Mouse (Mus musculus) lung, adult 2 months (tissue): Measurements from ENCODE around the gene Vps13d. TPM values are rescaled to one million over a fixed set of nuclear protein-coding genes. Genes with fewer than 3 reads are reported as not detected.
A peak's percentile ranks its signal among the peaks of the same experiment; 100 is the strongest.

ENCODE experiments used
- DNase-seq: peaks from one replicate; pipeline ENCODE4 v3.0.0; 2022
- H3K4me1 ChIP-seq: fragments of 200-500 bp; 2 replicates; pipeline ENCODE4 v1.6.1; 2011; ENCODE audit warnings: low read length; ENCODE audit not compliant: control insufficient read depth, insufficient read depth
- H3K4me3 ChIP-seq: fragments of 200-500 bp; replicated peaks from 2 replicates; pipeline ENCODE3; 2011; ENCODE audit warnings: low read depth, mild to moderate bottlenecking, control low read depth, low read length; ENCODE audit errors: extremely low read depth
- CTCF ChIP-seq: fragments of 200-500 bp; IDR thresholded peaks from 2 replicates; pipeline ENCODE4 v1.5.1; 2011; ENCODE audit warnings: mild to moderate bottlenecking, low read length, control low read depth; ENCODE audit not compliant: insufficient read depth
- POLR2A ChIP-seq: fragments of 200-500 bp; IDR thresholded peaks from 2 replicates; pipeline ENCODE4 v1.6.1; 2011; ENCODE audit warnings: low read depth, mild to moderate bottlenecking, control low read depth, low read length, borderline replicate concordance; ENCODE audit errors: extremely low read depth
- WGBS: fragments of 180-500 bp; shearing (Covaris S2); methylation state at CpG from one replicate; pipeline ENCODE4 v1.1.7; 2018; 5-methylcytosine and 5-hydroxymethylcytosine counted together
- polyA plus RNA-seq: library from polyadenylated mRNA; depleted of rRNA; stranded (reverse); fragments of >200 nt; gene quantifications from 2 replicates; pipeline ENCODE4 v1.2.3, GENCODE M21; 2012

The Vps13d gene
- polyA plus RNA-seq, 1 experiment, result 15.7 TPM

- Histone ChIP-seq H3K4me1 (peaks cover 15% of the 10 kb centered on the region), H3K4me3 (no peak overlapping the region)
- no peak for DNase-seq
- TF ChIP-seq POLR2A (no peak), CTCF (no peak)
- WGBS, result 53% methylated on average over 3 of the region's 3 CpGs
Measured at GRCm38 (mm10) chr4:145009437-145009836, 185.4 kb downstream of the Vps13d start.

GRCm38 (mm10) chr4:145005943-145006545 is 188.8 kb downstream of the Vps13d start:
- H3K4me3 ChIP-seq, result no peak overlapping the region
- 95% methylated on average over 4 of the region's 4 CpGs for WGBS
- TF ChIP-seq CTCF, result no peak
- TF ChIP-seq POLR2A, result no peak
- DNase-seq, result no peak
- H3K4me1 ChIP-seq, result peaks cover 12% of the 10 kb centered on the region

- WGBS, result 72% methylated on average over 6 of the region's 6 CpGs
- H3K4me1 ChIP-seq, result peaks cover 18% of the 10 kb centered on the region
- DNase-seq, result no peak
- no peak for TF ChIP-seq CTCF
- no peak for TF ChIP-seq POLR2A
- no peak overlapping the region for H3K4me3 ChIP-seq
Measured at GRCm38 (mm10) chr4:145004176-145004575, 190.6 kb downstream of the Vps13d start.

GRCm38 (mm10) chr4:145002733-145003132 is 192.1 kb downstream of the Vps13d start:
- WGBS, result 73% methylated on average over 1 of the region's 1 CpGs
- H3K4me1 ChIP-seq, result peaks cover 22% of the 10 kb centered on the region

GRCm38 (mm10) chr4:144999903-145000382 is 194.9 kb downstream of the Vps13d start:
- Histone ChIP-seq H3K4me3 (no peak overlapping the region), H3K4me1 (peaks cover 20% of the 10 kb centered on the region)
- peak; percentile 57 for DNase-seq
- TF ChIP-seq POLR2A (no peak), CTCF (no peak)
- WGBS, result 17% methylated on average over 20 of the region's 20 CpGs

More at GRCm38 (mm10) chr4:145002733-145003132, 192.1 kb downstream of the Vps13d start:
- TF ChIP-seq CTCF, result no peak
- no peak for TF ChIP-seq POLR2A
- DNase-seq, result no peak
- H3K4me3 ChIP-seq, result no peak overlapping the region

- no peak for DNase-seq
- no peak overlapping the region for H3K4me3 ChIP-seq
- peaks cover 18% of the 10 kb centered on the region for H3K4me1 ChIP-seq
- WGBS, result 26% methylated on average over 6 of the region's 6 CpGs
- TF ChIP-seq POLR2A (no peak), CTCF (no peak)
Measured at GRCm38 (mm10) chr4:144999572-144999880, 195.3 kb downstream of the Vps13d start.

GRCm38 (mm10) chr4:144998808-144999571 is 195.8 kb downstream of the Vps13d start:
- WGBS, result 59% methylated on average over 2 of the region's 2 CpGs
- TF ChIP-seq CTCF, result no peak
- no peak for TF ChIP-seq POLR2A
- DNase-seq, result no peak
- no peak overlapping the region for H3K4me3 ChIP-seq
- H3K4me1 ChIP-seq, result peaks cover 17% of the 10 kb centered on the region

- no peak for TF ChIP-seq CTCF
- no peak for TF ChIP-seq POLR2A
- Histone ChIP-seq H3K4me1 (peaks cover 20% of the 10 kb centered on the region), H3K4me3 (no peak overlapping the region)
- 20% methylated on average over 3 of the region's 3 CpGs for WGBS
- DNase-seq, result no peak
Measured at GRCm38 (mm10) chr4:144997887-144998658, 196.7 kb downstream of the Vps13d start.

GRCm38 (mm10) chr4:144996996-144997820 is 197.6 kb downstream of the Vps13d start:
- DNase-seq, result no peak
- Histone ChIP-seq H3K4me3 (no peak overlapping the region), H3K4me1 (peaks cover 20% of the 10 kb centered on the region)
- TF ChIP-seq POLR2A (no peak), CTCF (no peak)
- 69% methylated on average over 6 of the region's 6 CpGs for WGBS
